Mouse (Mus musculus) embryonic facial prominence, embryonic 14.5 days (tissue): ENCODE measurements around the gene Rassf4. TPM values are rescaled to one million over a fixed set of nuclear protein-coding genes. Genes with fewer than 3 reads are reported as not detected.

Source experiments
- ATAC-seq: fragments of 200-750 bp; cut with Nextera tagmentation; 2 replicates; pipeline ENCODE4 v1.8.0; 2017; ENCODE audit warnings: low read depth, moderate number of reproducible peaks, moderate TSS enrichment
- DNase-seq: peaks from one replicate; pipeline ENCODE4 v3.0.0-alpha.2; 2015; ENCODE audit warnings: low spot score
- H3K27ac ChIP-seq: fragments of 300-500 bp; sonication (generic); replicated peaks from 2 replicates; pipeline ENCODE4 v1.5.1; 2014; ENCODE audit warnings: low read depth, mild to moderate bottlenecking, low read length, moderate library complexity
- H3K27me3 ChIP-seq: fragments of 300-500 bp; sonication (generic); replicated peaks from 2 replicates; pipeline ENCODE4 v1.6.1; 2014; ENCODE audit warnings: low read length; ENCODE audit not compliant: control insufficient read depth, insufficient read depth
- H3K36me3 ChIP-seq: fragments of 300-500 bp; sonication (generic); 2 replicates; pipeline ENCODE4 v1.6.1; 2014; ENCODE audit warnings: low read length, mixed read lengths; ENCODE audit not compliant: control insufficient read depth, insufficient read depth
- H3K4me1 ChIP-seq: fragments of 300-500 bp; sonication (generic); 2 replicates; pipeline ENCODE4 v1.6.1; 2014; ENCODE audit warnings: antibody characterized with exemption, low read length; ENCODE audit not compliant: control insufficient read depth, insufficient read depth
- H3K4me2 ChIP-seq: fragments of 300-500 bp; sonication (generic); 2 replicates; pipeline ENCODE4 v1.6.1; 2014; ENCODE audit warnings: low read depth, mild to moderate bottlenecking, low read length, moderate library complexity, mixed read lengths
- H3K4me3 ChIP-seq: fragments of 300-500 bp; sonication (generic); 2 replicates; pipeline ENCODE4 v1.5.1; 2014; ENCODE audit warnings: low read depth, mild to moderate bottlenecking, low read length
- H3K9ac ChIP-seq: fragments of 300-500 bp; sonication (generic); 2 replicates; pipeline ENCODE4 v1.6.1; 2014; ENCODE audit warnings: low read depth, mild to moderate bottlenecking, low read length, moderate library complexity, mixed read lengths
- H3K9me3 ChIP-seq: fragments of 300-500 bp; sonication (generic); 2 replicates; pipeline ENCODE4 v1.6.1; 2016; ENCODE audit warnings: low read length; ENCODE audit not compliant: control insufficient read depth
- WGBS: fragments of 180-500 bp; shearing (Covaris S2); extraction: QIAGEN DNeasy Blood & Tissue Kit; methylation state at CpG from one replicate; pipeline ENCODE4 v1.1.7; 2014; 5-methylcytosine and 5-hydroxymethylcytosine counted together
- polyA plus RNA-seq: library from polyadenylated mRNA; unstranded; fragments of >200 nt; fragmentation: Nextera tagmentation; extraction: Ambion mirVana; gene quantifications from 2 replicates; pipeline ENCODE4 v1.2.1, GENCODE M21; 2014

The Rassf4 gene
- polyA plus RNA-seq, 1 experiment from 2014 or later, result 17.9 TPM

DNA sequence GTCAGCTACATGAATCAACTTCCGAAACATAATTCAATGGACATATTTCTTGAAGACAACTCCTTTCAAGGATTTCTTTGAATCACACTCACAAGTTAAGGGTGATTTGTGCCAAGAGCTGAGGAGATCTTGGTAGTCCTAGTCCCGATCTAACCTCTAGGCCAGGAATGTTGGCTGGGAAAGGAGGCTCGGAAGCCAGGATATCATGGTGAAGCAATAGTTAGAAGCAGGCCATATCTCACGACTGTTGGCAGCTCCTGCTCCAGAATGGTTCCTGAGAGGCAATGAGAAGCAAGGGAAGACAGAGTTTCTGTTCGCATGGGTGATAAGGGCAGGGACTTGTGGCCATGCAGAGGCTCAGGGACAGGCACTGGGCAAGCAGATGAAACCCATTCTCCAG lies 36.3 kb downstream of the Rassf4 start:
- no peak for DNase-seq
- no peaks in the 10 kb centered on the region for H3K4me1 ChIP-seq
- WGBS, result 87% methylated on average over 5 of the region's 5 CpGs
- no peaks in the 10 kb centered on the region for H3K27me3 ChIP-seq
- H3K9ac ChIP-seq, result no peak overlapping the region
- H3K27ac ChIP-seq, result no peak overlapping the region
- no peaks in the 10 kb centered on the region for H3K9me3 ChIP-seq
- no peak overlapping the region for H3K4me2 ChIP-seq
- ATAC-seq, result no peak
- no peak overlapping the region for H3K4me3 ChIP-seq
- H3K36me3 ChIP-seq, result no peaks in the 10 kb centered on the region

GRCm38 (mm10) chr6:116636581-116637235 lies 37.0 kb downstream of the Rassf4 start:
- ATAC-seq (no peak), DNase-seq (no peak)
- Histone ChIP-seq H3K27ac (no peak overlapping the region), H3K4me2 (no peak overlapping the region), H3K27me3 (no peaks in the 10 kb centered on the region), H3K4me1 (no peaks in the 10 kb centered on the region), H3K4me3 (no peak overlapping the region), H3K9me3 (no peaks in the 10 kb centered on the region), H3K36me3 (no peaks in the 10 kb centered on the region), H3K9ac (no peak overlapping the region)
- 61% methylated on average over 9 of the region's 9 CpGs for WGBS

GRCm38 (mm10) chr6:116635251-116636180 lies 38.2 kb downstream of the Rassf4 start:
- Histone ChIP-seq H3K9me3 (no peaks in the 10 kb centered on the region), H3K27me3 (no peaks in the 10 kb centered on the region), H3K4me2 (no peak overlapping the region), H3K4me1 (no peaks in the 10 kb centered on the region), H3K27ac (0 out of 2 replicates have a peak overlapping the region, but pooled peaks have one; percentile 28), H3K9ac (no peak overlapping the region), H3K36me3 (no peaks in the 10 kb centered on the region), H3K4me3 (no peak overlapping the region)
- ATAC-seq, result peak; percentile 52
- DNase-seq, result peak; percentile 74
- WGBS, result 44% methylated on average over 10 of the region's 10 CpGs

- H3K36me3 ChIP-seq, result no peaks in the 10 kb centered on the region
- no peaks in the 10 kb centered on the region for H3K27me3 ChIP-seq
- H3K9me3 ChIP-seq, result no peaks in the 10 kb centered on the region
- DNase-seq, result no peak
- 91% methylated on average over 17 of the region's 17 CpGs for WGBS
- 0 out of 2 replicates have a peak overlapping the region, but pooled peaks have one; percentile 28 for H3K27ac ChIP-seq
- no peaks in the 10 kb centered on the region for H3K4me1 ChIP-seq
- no peak overlapping the region for H3K4me3 ChIP-seq
- ATAC-seq, result no peak
- H3K9ac ChIP-seq, result no peak overlapping the region
- H3K4me2 ChIP-seq, result no peak overlapping the region
Observed at GRCm38 (mm10) chr6:116633741-116634695, 39.7 kb downstream of the Rassf4 start.

GRCm38 (mm10) chr6:116632129-116632528 lies 41.6 kb downstream of the Rassf4 start:
- ATAC-seq (no peak), DNase-seq (peak; percentile 72)
- WGBS, result 56% methylated on average over 1 of the region's 1 CpGs
- H3K4me2 ChIP-seq, result no peak overlapping the region
- no peak overlapping the region for H3K9ac ChIP-seq
- H3K4me1 ChIP-seq, result 0 out of 2 replicates have a peak, but pooled peaks cover 3% of the 10 kb centered on the region
- H3K36me3 ChIP-seq, result peaks cover 1% of the 10 kb centered on the region; the same call in 1 of the 2 replicates
- no peaks in the 10 kb centered on the region for H3K9me3 ChIP-seq
- no peak overlapping the region for H3K27ac ChIP-seq
- no peaks in the 10 kb centered on the region for H3K27me3 ChIP-seq
- H3K4me3 ChIP-seq, result no peak overlapping the region

GRCm38 (mm10) chr6:116629766-116630165 lies 44.0 kb downstream of the Rassf4 start:
- no peak overlapping the region for H3K4me2 ChIP-seq
- H3K36me3 ChIP-seq, result peaks cover 12% of the 10 kb centered on the region
- H3K27ac ChIP-seq, result no peak overlapping the region
- 0 out of 2 replicates have a peak, but pooled peaks cover 3% of the 10 kb centered on the region for H3K4me1 ChIP-seq
- H3K9ac ChIP-seq, result no peak overlapping the region
- no peaks in the 10 kb centered on the region for H3K27me3 ChIP-seq
- whole genome bisulfite sequencing, result 84% methylated on average over 10 of the region's 10 CpGs
- ATAC-seq, result no peak
- no peaks in the 10 kb centered on the region for H3K9me3 ChIP-seq
- DNase-seq, result no peak
- H3K4me3 ChIP-seq, result no peak overlapping the region

DNA sequence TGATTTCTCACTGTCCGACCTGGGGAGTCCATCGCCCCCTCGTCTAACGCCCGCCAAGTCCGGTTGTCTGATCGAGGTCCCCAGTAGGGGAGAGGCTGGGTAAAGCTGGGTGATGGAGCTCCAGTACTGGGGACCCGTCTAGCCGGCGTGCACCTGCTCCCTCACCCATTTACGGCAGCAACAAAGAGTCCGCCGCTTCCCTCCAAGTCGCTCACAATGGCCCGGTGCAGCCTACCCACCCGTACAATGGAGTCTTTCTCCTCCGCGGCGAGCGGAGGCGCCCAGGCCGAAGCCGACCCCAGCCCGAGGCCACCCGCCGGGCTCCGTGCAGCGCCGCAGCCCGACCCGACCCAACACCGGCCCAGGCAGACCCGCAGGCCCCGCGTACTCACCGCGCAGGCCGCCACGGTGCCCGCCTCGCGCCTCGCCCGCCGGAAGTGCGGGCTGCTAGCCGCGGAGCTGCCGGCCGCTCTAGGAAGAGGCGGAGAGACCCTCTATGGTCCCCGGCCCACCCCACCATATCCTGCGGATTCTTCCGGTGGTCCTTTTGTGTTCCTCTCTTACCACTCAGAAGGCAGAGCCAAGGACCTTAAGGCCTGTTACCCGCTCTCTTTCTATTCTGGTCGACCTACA lies 45.1 kb downstream of the Rassf4 start, which contains the start of gene Zfp422:
Zfp422 (minus strand) TSS at position 461 of the 633 bp plus-strand sequence.
- no peaks in the 10 kb centered on the region for H3K27me3 ChIP-seq
- H3K4me3 ChIP-seq, result peak within 1 kb of the TSS; percentile 87
- no peaks in the 10 kb centered on the region for H3K9me3 ChIP-seq
- H3K4me1 ChIP-seq, result 0 out of 2 replicates have a peak, but pooled peaks cover 3% of the 10 kb centered on the region
- peak within 1 kb of the TSS; percentile 91 for H3K27ac ChIP-seq
- ATAC-seq, result peak; percentile 96
- H3K9ac ChIP-seq, result peak within 1 kb of the TSS; percentile 98
- DNase-seq, result peak; percentile 91
- peaks cover 17% of the 10 kb centered on the region for H3K36me3 ChIP-seq
- WGBS, result under 1% methylated on average over 26 of the region's 56 CpGs
- peak within 1 kb of the TSS; percentile 65 for H3K4me2 ChIP-seq
